Mouse (Mus musculus) v-Abl transformed pro-B cells (cell line): Measurements from ENCODE around the gene Tmem45b.
"Not testable (repeated sequence)": the region's sequence is repeated elsewhere in the genome, so short reads cannot be mapped to it uniquely, and the experiment has no call there.

ENCODE experiments used
- in situ Hi-C, 2 experiments: fragments of 400-800 bp; cut with MboI; formaldehyde crosslinking; loops; one replicate each; pipeline ENCODE4 v1.15.1; 2025; ENCODE audit not compliant: unreplicated experiment in 2 of 2

Gene Tmem45b

GRCm38 (mm10) chr9:31463692-31464474 is at the start of gene Tmem45b:
TSS of gene Tmem45b (minus strand) at chr9:31464462.
- in situ Hi-C loops: no loop called here

GRCm38 (mm10) chr9:31508189-31508588 is 43.9 kb upstream of the Tmem45b start:
- in situ Hi-C loops: no loop called here

- in situ Hi-C loops: not testable (repeated sequence)
Measured at GRCm38 (mm10) chr9:31501221-31501620, 37.0 kb upstream of the Tmem45b start.

GRCm38 (mm10) chr9:31463190-31463589 is 1.1 kb downstream of the Tmem45b start:
- in situ Hi-C loops: no loop called here

GRCm38 (mm10) chr9:31454356-31454755 is 9.9 kb downstream of the Tmem45b start:
- in situ Hi-C loops: no loop called here

GRCm38 (mm10) chr9:31452166-31452565 is 12.1 kb downstream of the Tmem45b start:
- in situ Hi-C loops: no loop called here

- in situ Hi-C loops: no loop called here
Measured at GRCm38 (mm10) chr9:31449145-31449772, 15.0 kb downstream of the Tmem45b start.

- in situ Hi-C loops: no loop called here
Measured at GRCm38 (mm10) chr9:31444236-31444635, 20.0 kb downstream of the Tmem45b start.

- in situ Hi-C loops: no loop called here
Measured at GRCm38 (mm10) chr9:31441487-31441886, 22.8 kb downstream of the Tmem45b start.

GRCm38 (mm10) chr9:31440366-31440765 is 23.9 kb downstream of the Tmem45b start:
- in situ Hi-C loops: no loop called here

- in situ Hi-C loops: no loop called here
Measured at GRCm38 (mm10) chr9:31439341-31439740, 24.9 kb downstream of the Tmem45b start.

- in situ Hi-C loops: no loop called here
Measured at GRCm38 (mm10) chr9:31438834-31439233, 25.4 kb downstream of the Tmem45b start.

- in situ Hi-C loops: no loop called here
Measured at GRCm38 (mm10) chr9:31437861-31438260, 26.4 kb downstream of the Tmem45b start.

- in situ Hi-C loops: no loop called here
Measured at GRCm38 (mm10) chr9:31435415-31435814, 28.8 kb downstream of the Tmem45b start.

- in situ Hi-C loops: no loop called here
Measured at GRCm38 (mm10) chr9:31433431-31433830, 30.8 kb downstream of the Tmem45b start.

- in situ Hi-C loops: no loop called here
Measured at GRCm38 (mm10) chr9:31432336-31432975, 31.8 kb downstream of the Tmem45b start.

- in situ Hi-C loops: no loop called here
Measured at GRCm38 (mm10) chr9:31431751-31432150, 32.5 kb downstream of the Tmem45b start.

GRCm38 (mm10) chr9:31430011-31430410 is 34.3 kb downstream of the Tmem45b start:
- in situ Hi-C loops: no loop called here

- in situ Hi-C loops: no loop called here
Measured at GRCm38 (mm10) chr9:31428971-31429370, 35.3 kb downstream of the Tmem45b start.

- in situ Hi-C loops: no loop called here
Measured at GRCm38 (mm10) chr9:31422143-31422542, 42.1 kb downstream of the Tmem45b start.

GRCm38 (mm10) chr9:31418821-31419220 is 45.4 kb downstream of the Tmem45b start:
- in situ Hi-C loops: no loop called here

- in situ Hi-C loops: no loop called here
Measured at GRCm38 (mm10) chr9:31412165-31412564, 52.1 kb downstream of the Tmem45b start.
